Mouse (Mus musculus) midbrain, embryonic 14.5 days (tissue): ENCODE results near the gene Dnajc5. TPM values are rescaled to one million over a fixed set of nuclear protein-coding genes. Genes with fewer than 3 reads are reported as not detected.

Source experiments
- ATAC-seq: fragments of 200-750 bp; cut with Nextera tagmentation; 2 replicates; pipeline ENCODE4 v1.8.0; 2017; ENCODE audit warnings: moderate number of reproducible peaks, moderate library complexity; ENCODE audit not compliant: low FRiP score, low TSS enrichment
- DNase-seq: peaks from one replicate; pipeline ENCODE4 v3.0.0-alpha.2; 2015
- H3K27ac ChIP-seq: fragments of 300-500 bp; sonication (generic); replicated peaks from 2 replicates; pipeline ENCODE4 v1.5.1; 2014; ENCODE audit warnings: mild to moderate bottlenecking, low read depth, low read length, moderate library complexity
- H3K27me3 ChIP-seq: fragments of 300-500 bp; sonication (generic); 2 replicates; pipeline ENCODE4 v1.6.1; 2014; ENCODE audit warnings: low read length, control low read depth, mixed read lengths; ENCODE audit not compliant: control insufficient read depth, insufficient read depth
- H3K36me3 ChIP-seq: fragments of 300-500 bp; sonication (generic); 2 replicates; pipeline ENCODE4 v1.6.1; 2014; ENCODE audit warnings: low read length, control low read depth; ENCODE audit not compliant: control insufficient read depth, insufficient read depth
- H3K4me1 ChIP-seq: fragments of 300-500 bp; sonication (generic); 2 replicates; pipeline ENCODE4 v1.6.1; 2014; ENCODE audit warnings: mild to moderate bottlenecking, antibody characterized with exemption, low read length, control low read depth; ENCODE audit not compliant: control insufficient read depth, insufficient read depth
- H3K4me2 ChIP-seq: fragments of 300-500 bp; sonication (generic); 2 replicates; pipeline ENCODE4 v1.6.1; 2014; ENCODE audit warnings: mild to moderate bottlenecking, low read length, moderate library complexity
- H3K4me3 ChIP-seq: fragments of 300-500 bp; sonication (generic); replicated peaks from 2 replicates; pipeline ENCODE4 v1.5.1; 2014; ENCODE audit warnings: low read depth, low read length
- H3K9ac ChIP-seq: fragments of 300-500 bp; sonication (generic); replicated peaks from 2 replicates; pipeline ENCODE4 v1.6.1; 2014; ENCODE audit warnings: mild to moderate bottlenecking, low read length, moderate library complexity
- H3K9me3 ChIP-seq: fragments of 300-500 bp; sonication (generic); 2 replicates; pipeline ENCODE4 v1.6.1; 2016; ENCODE audit warnings: low read length, control low read depth, mixed read lengths; ENCODE audit not compliant: control insufficient read depth
- WGBS: fragments of 180-500 bp; shearing (Covaris S2); extraction: QIAGEN DNeasy Blood & Tissue Kit; methylation state at CpG from one replicate; pipeline ENCODE4 v1.1.7; 2014; 5-methylcytosine and 5-hydroxymethylcytosine counted together
- polyA plus RNA-seq: library from polyadenylated mRNA; unstranded; fragments of >200 nt; fragmentation: Nextera tagmentation; extraction: Ambion mirVana; gene quantifications from 2 replicates; pipeline ENCODE4 v1.2.1, GENCODE M21; 2014

Dnajc5 gene
- polyA plus RNA-seq, 1 experiment from 2014 or later: 233 TPM

DNA sequence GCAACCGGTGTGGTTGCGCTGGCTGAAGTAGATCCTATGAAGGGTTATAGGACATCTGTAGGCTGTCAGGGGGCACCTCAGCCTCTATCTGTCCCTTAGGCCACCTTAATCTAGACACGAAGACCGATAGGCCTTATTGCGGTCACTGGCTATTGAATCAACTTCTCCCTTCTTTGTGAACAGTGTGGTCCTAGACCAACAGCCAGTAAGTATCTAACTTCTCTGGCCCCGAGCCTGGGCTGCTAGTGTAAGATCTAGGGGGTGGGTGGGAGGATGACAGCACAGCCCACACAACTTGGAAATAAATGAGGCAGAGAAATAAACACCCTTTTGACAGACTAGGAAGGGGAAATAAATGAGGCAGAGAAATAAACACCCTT, 72.7 kb downstream of the Dnajc5 start:
- DNase-seq (no peak), ATAC-seq (peak; percentile 4; the same call in 1 of the 2 replicates)
- Histone ChIP-seq H3K9me3 (no peaks in the 10 kb centered on the region), H3K36me3 (peaks cover 42% of the 10 kb centered on the region), H3K9ac (peak overlapping the region; percentile 91), H3K4me3 (peak overlapping the region; percentile 93), H3K27me3 (no peaks in the 10 kb centered on the region), H3K27ac (peak overlapping the region; percentile 89), H3K4me2 (peak overlapping the region; percentile 74), H3K4me1 (peaks cover 25% of the 10 kb centered on the region)
- WGBS: 11% methylated on average over 6 of the region's 6 CpGs

DNA sequence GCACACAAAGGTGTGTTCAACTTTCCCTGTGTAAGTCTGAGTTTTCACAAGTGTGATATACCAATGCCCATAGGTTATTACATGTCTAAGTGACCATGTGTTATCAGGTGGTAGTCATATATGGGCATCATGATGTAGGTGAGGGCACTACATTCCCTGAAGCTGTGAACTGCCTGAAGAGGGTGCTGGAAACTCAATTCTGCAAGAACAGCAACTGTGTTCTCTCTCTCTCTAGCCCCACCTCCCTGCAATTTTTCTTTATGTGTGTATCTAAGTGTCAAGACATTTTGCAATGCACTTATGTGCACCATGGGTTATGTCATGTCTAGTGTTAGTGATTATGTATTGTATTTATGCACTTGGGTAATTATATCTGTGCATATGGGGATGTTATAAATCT, 73.7 kb downstream of the Dnajc5 start:
- no peaks in the 10 kb centered on the region for H3K27me3 ChIP-seq
- H3K27ac ChIP-seq: no peak overlapping the region
- H3K4me3 ChIP-seq: no peak overlapping the region
- H3K36me3 ChIP-seq: peaks cover 33% of the 10 kb centered on the region
- H3K9me3 ChIP-seq: no peaks in the 10 kb centered on the region
- H3K9ac ChIP-seq: no peak overlapping the region
- peaks cover 29% of the 10 kb centered on the region for H3K4me1 ChIP-seq
- no peak overlapping the region for H3K4me2 ChIP-seq
- DNase-seq: no peak
- no peak for ATAC-seq

DNA sequence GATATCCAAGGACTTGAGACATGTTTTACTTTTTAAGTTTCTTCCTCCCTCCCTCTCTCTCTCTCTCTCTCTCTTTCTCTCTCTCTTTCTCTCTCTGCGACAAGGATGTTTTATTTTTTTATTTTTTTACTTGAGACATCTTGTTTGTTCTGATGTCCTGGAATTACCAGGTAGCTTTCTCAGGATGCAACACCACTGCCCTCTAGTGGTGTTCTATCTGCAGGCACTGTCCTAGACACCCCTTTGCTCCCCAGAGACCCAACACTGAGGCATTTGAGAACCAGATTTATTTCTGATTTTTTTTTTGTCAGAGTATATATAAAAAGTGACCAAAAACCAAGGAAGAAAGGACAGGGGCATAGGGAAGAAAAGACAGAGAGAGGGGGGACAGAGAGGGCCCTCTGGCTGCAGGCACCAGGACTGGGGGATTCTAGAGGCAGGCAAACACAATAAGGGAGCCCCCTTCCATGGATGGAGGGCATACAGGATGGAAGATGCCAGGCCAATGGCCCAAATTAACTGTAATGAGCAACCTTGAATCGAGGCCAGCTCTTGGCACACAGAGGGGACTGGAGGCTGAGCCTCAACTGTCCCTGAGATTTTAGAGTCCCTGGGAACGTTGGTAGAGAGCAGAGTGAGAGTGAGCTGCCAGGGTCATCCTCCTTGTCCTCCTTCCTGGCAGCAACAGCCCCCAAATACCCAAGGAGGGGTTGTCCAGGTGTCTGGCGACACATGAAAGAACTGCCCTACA, 74.8 kb downstream of the Dnajc5 start:
- 78% methylated on average over 4 of the region's 4 CpGs for WGBS
- no peak overlapping the region for H3K27ac ChIP-seq

DNA sequence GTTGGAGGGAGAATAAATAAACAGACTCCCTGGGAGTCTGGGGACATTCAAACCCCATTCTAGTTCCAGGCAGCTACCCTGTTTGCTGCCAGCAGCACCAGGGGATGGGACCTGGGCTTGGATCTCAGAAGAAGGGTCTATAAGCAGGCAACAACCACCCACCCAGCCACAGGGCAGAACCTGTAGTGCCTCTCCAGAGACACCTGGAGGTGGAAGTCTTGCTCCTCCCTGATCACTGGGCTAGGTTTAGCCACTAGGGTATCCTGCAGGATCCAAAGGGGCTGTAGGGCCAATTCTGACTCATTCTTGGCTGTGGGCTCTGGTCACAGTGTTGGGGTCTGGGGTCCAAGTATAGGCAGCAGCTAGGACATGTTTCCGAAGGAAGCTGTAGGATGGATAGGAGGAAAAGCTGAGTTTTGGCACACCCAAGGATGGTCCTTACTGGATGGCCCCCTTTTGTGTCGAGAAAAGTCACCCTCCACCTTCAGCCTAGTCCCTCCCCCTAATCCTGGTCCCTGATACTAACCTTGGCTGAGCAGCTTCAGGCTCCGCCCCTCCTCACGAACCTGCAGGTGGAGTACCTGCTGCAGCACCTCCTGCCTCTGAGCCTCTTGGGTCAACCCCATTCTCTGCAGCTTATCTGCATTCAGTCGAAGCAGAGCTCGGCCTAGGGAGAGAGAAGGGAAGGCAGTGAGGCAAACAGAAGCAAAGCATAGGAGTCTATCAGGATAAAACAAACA, 76.1 kb downstream of the Dnajc5 start:
- Histone ChIP-seq H3K4me3 (no peak overlapping the region), H3K27me3 (no peaks in the 10 kb centered on the region), H3K4me2 (no peak overlapping the region), H3K27ac (no peak overlapping the region), H3K4me1 (peaks cover 30% of the 10 kb centered on the region), H3K9me3 (no peaks in the 10 kb centered on the region), H3K36me3 (peaks cover 14% of the 10 kb centered on the region), H3K9ac (no peak overlapping the region)
- no peak for DNase-seq
- WGBS: 66% methylated on average over 6 of the region's 6 CpGs
- ATAC-seq: no peak

More for the DNA sequence above, 74.8 kb downstream of the Dnajc5 start:
- H3K36me3 ChIP-seq: peaks cover 21% of the 10 kb centered on the region
- no peak for ATAC-seq
- no peak overlapping the region for H3K4me3 ChIP-seq
- H3K27me3 ChIP-seq: no peaks in the 10 kb centered on the region
- H3K9me3 ChIP-seq: no peaks in the 10 kb centered on the region
- no peak overlapping the region for H3K4me2 ChIP-seq
- H3K9ac ChIP-seq: no peak overlapping the region
- DNase-seq: peak; percentile 85
- H3K4me1 ChIP-seq: peaks cover 30% of the 10 kb centered on the region

DNA sequence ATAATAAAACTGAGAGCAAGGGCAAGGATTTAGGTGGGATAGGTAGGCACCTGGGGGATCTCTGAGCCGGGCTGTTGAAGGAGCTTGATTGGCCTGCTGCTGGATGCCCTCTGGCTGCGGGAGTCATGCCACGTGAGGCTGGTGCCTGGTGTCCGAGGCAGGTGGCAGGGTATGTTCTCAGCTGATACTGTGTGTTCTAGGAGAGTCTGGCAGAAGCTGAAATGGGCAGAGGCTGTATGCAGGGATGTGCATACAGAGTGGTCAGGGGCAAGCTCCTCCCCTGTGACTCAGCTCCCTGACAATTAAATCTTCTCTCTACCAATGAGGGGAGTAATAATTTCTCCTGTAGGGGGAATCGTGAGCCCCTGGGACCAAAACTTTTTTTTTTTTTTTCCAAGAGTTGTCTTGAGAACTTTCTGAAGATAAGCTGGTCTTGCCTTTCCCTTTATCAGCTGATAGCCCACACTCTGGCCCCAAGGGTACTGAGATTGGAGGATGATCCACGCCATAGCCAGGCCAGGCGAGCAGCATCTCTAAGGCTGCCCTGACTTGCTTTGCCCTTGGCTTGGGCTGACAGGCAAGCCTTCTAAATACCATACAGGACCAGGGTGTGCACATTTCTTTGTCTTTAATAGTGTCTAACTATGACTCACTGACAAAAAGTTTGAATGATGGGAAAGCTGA, 77.2 kb downstream of the Dnajc5 start:
- 66% methylated on average over 7 of the region's 7 CpGs for WGBS
- no peaks in the 10 kb centered on the region for H3K9me3 ChIP-seq
- H3K36me3 ChIP-seq: peaks cover 14% of the 10 kb centered on the region
- peak overlapping the region; percentile 77; the same call in 1 of the 2 replicates for H3K4me3 ChIP-seq
- ATAC-seq (no peak), DNase-seq (no peak)
- H3K4me2 ChIP-seq: peak overlapping the region; percentile 77
- H3K27ac ChIP-seq: no peak overlapping the region; the same call in 1 of the 2 replicates
- peaks cover 32% of the 10 kb centered on the region for H3K4me1 ChIP-seq
- no peaks in the 10 kb centered on the region for H3K27me3 ChIP-seq
- H3K9ac ChIP-seq: no peak overlapping the region

DNA sequence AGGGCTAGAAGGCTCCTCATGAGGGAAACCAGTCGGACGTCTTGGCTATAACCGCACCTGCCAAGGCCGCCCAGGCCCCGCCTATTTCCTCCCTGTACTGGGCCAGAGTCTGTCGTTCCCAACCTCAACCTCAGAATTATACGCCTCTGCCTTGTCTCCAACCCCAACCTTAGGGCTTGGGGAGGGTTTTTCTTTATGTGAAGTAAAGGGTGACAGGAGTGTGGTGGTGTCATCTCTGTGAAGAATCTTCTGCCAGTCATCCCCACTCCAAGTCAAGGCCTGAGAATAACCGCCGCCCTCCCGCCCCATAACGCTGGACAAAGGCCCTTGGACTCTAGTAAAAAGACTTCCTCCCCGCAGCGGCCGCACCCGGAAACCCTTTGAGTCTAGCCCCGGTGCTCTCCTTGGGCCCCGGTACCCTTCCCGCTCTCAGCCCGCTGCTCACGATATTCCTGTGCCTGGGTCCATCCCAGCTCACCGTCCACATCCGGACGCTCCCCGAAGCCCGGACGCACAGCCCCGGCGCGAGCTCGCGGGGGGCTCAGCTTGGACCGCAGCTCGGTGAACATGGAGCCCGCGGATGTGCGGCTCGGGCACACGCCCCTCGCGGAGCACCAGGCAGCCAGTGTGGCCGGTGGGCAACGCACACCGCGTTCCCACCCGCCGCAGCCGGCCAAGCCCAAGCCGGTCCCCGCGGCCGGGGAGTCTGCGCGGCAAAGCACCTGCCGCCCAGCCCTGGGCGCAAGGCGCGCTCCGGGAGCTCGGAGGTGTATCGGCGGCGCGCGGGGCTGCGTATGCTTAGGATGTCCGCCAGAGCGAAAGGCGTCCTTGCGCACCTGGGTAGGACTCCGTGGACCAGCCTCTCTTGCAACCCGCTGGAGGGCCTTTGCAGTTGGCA, 78.4 kb downstream of the Dnajc5 start, which contains the start of gene Samd10:
TSS of gene Samd10 (minus strand) at position 759 of the 898 bp plus-strand sequence.
- Histone ChIP-seq H3K27ac (peak within 1 kb of the TSS; percentile 94), H3K9me3 (no peaks in the 10 kb centered on the region), H3K9ac (peak within 1 kb of the TSS; percentile 96), H3K36me3 (peaks cover 14% of the 10 kb centered on the region), H3K4me1 (peaks cover 29% of the 10 kb centered on the region), H3K4me2 (peak within 1 kb of the TSS; percentile 77), H3K27me3 (no peaks in the 10 kb centered on the region), H3K4me3 (peak within 1 kb of the TSS; percentile 77)
- WGBS: 1% methylated on average over 71 of the region's 71 CpGs
- ATAC-seq (peak; percentile 58), DNase-seq (peak; percentile 89)

DNA sequence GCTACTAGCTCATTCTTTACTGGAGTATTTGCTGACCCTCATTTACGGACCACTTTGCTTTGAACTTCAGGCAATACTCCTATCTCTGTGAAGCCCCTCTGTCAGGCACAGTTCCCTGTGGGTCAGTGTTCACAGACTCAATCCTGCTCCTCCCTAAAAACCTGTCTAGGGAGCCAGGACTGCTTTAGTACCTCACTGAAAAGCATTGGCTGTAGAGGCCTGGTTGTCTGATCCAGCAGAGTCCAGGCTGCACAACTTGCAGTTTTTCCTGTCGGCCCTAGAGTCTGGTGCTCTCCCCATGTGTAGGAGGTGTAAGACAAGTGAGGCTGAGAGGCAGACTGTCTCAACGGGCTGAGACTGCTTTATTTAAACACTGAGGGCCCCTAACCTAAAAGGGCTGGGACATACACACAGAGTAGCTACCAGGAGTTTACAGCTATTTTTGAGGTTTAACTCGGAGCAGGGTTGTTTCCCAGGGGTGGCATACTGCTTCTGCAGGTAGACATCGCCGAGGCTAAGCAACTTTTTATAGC, 80.0 kb downstream of the Dnajc5 start:
- DNase-seq: no peak
- WGBS: 69% methylated on average over 6 of the region's 6 CpGs
- Histone ChIP-seq H3K36me3 (peaks cover 14% of the 10 kb centered on the region), H3K9ac (peak overlapping the region; percentile 81; the same call in 1 of the 2 replicates), H3K9me3 (no peaks in the 10 kb centered on the region), H3K4me1 (peaks cover 29% of the 10 kb centered on the region), H3K4me3 (peak overlapping the region; percentile 93), H3K4me2 (peak overlapping the region; percentile 85), H3K27me3 (no peaks in the 10 kb centered on the region), H3K27ac (peak overlapping the region; percentile 84)
- no peak for ATAC-seq
